Mouse (Mus musculus) kidney, postnatal 36 days (tissue): ENCODE measurements at regions not wholly inside any gene's neighbourhood (a gene's known extent, or its start where the extent isn't known, plus 50 kb on each side); places are given as distances from the start of the nearest gene placed in this dataset.

ENCODE experiments used
- DNase-seq, 2 experiments: peaks; one replicate each; pipeline ENCODE4 v3.0.0; 2021 to 2022; ENCODE audit warnings: mixed read lengths in 2 of 2

- DNase-seq, result no peak
Measured at GRCm38 (mm10) chr17:65193341-65193740, 347.2 kb downstream of the Tmem232 start.

DNA sequence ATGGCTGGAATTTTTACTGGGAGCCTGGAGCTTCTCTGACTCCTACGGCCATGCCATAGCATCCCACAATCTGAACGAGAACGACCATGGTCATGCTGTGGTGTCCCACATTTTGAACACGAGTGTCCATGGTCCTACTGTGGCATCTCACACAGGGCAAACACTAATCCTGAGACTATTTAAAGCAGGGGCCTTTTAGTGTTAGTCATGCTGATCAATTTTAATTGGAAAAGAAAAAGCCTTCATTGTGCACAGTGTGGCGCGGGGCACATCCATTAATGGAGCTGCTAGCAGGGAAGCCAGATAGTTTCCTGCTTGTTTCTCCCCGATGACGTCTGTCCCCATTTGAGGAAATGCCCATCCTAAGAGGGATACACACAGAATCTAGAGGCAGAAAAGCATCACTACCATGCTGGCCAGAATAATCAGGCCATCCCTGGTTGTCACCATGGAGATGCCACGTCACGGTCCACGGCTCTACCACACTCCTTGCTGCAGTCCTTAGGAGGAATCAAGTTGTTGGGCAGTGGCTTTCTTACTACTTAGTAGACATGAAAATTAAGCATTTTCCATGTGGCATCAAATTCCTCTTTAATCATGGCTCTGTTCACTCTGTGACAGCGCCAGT is 348.0 kb downstream of the Tmem232 start:
- DNase-seq, result no peak

DNA sequence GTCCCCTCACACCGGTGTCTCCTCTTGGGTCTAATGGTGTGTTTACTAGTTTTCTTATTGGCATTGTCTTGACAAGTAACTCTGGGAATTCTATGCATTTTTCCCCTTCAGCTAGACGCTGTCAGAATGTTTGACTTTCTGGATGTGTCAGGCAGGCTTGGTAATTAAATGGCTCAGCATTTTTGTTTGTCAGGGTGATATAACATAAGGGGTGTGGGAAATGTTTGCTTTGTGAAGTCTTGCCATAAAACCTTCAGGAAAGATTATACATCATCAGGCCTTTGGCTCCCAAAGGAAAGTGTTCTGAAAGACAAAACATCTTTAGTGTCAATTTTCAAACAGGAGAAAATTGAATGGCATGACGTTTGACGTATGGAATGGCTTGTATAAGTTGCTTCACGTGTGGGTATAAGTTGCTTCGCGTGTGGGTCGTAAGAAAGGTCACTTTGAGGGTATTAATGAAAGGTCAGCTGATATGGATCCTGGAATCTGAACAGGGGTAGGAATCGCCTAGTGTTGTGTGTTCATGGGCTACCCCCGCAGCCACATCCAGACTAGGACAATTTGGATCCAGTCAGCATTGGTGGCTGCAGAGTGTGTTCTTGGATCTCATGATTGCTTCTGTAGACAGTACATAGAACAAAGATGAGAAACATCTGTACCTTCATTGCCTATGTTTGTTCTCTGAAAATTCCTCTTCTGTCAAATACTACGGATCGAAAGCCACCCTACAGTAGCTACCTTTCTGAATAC is 349.6 kb downstream of the Tmem232 start:
- DNase-seq, result no peak

- DNase-seq, result no peak
Measured at GRCm38 (mm10) chr17:65181164-65181563, 345.3 kb upstream of the 4930583I09Rik start.

GRCm38 (mm10) chr17:65175770-65176169 is 339.9 kb upstream of the 4930583I09Rik start:
- DNase-seq, result no peak

GRCm38 (mm10) chr17:65174114-65174513 is 338.2 kb upstream of the 4930583I09Rik start:
- no peak for DNase-seq

DNA sequence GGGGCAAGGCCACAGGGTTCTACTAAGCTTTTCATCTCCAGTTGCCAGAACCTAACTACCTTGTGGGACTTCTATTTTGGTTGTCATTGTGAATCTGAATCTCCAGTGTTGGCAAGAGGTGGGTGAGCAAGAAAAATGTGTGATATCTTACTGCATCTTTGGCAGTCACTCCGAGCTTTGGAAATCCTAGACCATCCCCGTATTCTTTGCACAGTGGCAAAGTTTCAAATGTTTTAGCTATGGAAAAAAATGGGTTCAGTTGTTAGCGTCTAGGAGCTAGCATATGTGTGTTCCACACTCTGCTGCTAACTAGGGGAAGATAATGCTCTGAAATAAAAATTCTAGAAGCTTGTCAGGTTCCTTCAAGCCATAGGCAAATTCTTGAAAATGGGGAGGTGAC is 337.4 kb upstream of the 4930583I09Rik start:
- no peak for DNase-seq

DNA sequence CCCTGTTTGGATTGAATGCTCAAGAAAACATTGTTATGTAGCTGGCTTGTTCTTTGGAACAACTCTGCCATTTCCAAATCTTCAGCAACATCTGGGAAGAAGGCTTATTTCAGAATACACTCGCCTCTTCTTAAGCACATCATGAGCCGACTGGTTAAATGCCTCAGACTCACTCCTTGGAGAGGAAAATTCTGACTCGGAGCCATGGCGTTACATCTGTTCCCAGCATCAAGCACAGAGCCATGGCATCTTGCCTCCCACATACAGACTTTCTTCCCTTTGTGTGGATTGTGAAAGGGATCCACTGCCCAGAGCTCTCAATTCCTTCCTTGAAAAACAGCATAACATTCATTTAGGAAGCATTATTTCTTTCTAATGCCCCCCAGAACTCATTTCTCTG is 334.8 kb upstream of the 4930583I09Rik start:
- DNase-seq, result no peak

GRCm38 (mm10) chr17:65169981-65170617 is 334.2 kb upstream of the 4930583I09Rik start:
- no peak for DNase-seq

DNA sequence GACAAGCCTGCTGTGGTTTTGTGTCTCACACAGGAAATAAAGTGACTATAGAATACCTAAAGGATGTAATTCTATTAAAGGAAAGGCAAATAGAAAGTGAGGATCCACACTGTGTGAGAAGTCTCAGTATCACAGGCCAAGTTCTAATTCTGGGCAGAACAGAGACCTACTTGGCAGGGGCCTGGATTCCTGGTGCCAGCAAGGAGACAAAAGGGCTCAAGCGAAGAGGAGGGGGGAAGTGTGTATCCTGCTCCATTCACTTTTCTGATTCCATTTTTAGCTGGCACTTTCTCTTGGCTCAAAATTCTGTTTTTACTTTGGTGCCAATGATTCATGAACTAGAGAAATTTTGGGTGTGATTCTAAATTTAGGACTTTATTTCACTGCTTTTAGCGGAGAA is 310.5 kb upstream of the 4930583I09Rik start:
- no peak for DNase-seq

DNA sequence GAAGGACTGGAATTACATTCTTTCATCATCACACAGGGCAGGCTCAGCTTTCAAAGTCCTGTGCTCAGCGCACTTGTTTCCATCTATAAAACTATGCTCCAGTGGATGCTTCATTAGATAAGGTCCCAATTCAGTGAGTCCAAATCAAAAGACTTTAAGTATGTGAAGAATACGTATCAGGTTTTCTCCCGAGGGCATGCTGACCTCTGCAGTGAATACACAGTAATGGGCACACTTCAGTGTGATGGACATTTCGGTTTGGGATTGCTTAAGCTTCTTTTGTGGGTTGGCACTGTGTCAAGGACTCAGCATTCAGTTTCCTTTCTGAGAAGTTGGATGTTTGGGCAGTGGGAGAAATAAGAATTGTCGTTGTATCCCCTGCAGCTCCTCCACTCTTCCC is 278.8 kb upstream of the 4930583I09Rik start:
- no peak for DNase-seq

DNA sequence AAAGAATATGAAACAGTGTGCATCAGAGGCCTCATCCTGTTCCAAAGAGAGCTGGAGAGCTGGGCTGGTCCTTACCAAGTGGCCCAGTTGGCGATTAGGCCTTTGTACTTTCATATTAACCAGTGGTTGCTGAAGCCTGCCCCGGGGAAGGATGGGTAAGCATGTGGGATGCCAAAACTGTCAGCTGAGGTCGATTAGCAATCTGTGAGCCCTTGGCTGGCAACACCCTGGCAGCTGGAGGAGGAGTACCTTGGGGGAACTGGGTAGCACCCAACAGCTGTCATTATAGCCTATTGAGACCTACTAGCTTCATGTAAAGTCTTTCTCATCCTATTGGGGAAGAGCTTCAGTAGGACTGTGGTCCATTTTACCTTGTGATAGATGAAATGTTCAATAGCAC is 277.2 kb upstream of the 4930583I09Rik start:
- no peak for DNase-seq

GRCm38 (mm10) chr17:65105622-65106021 is 269.8 kb upstream of the 4930583I09Rik start:
- DNase-seq, result no peak

DNA sequence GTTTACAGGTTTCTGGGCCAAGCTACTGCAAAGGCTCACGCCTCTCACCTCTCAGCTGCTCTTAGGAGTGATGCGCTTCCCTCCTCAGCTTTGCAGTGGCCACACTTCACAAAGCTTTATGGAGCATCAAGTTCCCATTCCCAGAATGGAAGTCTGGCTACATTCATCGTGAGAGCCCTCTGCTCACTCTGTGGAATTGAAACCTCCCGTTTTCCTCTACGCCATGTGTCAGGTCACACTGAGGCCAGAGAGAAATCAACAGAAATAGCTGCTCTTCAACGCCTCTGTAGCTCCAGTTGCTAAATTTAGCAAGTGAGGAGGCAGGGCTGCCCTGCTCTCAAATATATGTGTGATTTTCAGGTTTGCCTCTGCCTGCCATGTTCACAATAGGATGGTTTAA is 265.3 kb upstream of the 4930583I09Rik start:
- DNase-seq, result no peak

- no peak for DNase-seq
Measured at GRCm38 (mm10) chr17:65082249-65082648, 246.4 kb upstream of the 4930583I09Rik start.

DNA sequence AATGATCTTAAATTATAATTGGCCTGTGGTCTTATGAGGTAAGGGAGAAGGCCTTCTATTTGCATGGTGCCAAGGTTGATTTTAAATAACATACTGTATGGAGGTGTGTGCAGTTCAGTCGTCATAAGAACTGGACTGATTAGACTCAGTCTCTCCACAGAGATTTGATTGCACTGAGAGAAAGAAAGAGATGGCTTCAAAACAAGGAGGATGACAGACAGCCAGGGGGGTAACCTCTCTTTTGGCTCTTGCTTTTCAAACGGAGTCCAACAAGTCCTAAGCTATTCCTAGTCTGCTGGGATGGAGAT is 245.9 kb upstream of the 4930583I09Rik start:
- DNase-seq, result no peak

DNA sequence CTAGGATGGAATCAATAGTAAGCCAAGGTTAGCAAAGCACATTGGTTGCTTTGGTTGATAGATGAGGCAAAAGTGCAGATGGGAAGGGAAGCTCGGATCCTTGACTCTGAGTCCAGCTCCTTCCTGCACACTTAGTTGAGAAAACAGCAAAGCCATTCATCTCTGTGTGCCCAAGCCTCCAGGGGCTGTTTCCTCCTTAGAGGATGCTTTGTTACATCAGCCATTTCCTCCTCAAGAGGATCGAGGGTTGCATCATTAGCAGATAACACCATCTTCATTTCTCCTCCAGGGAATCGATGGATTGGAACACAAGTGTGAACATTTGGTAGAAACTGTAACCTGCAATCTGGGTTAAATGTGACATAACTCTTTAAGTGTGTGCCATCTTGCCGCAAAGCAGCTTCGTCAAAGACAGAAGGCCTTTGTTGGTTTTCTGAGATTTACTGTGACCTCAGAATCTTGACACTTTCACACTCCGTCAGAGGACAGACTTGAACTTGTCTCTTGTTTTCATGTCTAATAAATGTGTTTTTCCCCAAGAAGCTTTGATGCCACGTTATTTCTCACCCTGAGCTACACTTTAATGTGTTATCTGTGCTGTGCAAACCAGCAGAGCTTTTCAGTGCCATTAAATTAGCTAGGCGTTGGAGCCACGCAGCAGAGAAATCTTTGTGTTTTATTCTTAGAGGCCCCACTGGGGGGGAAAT is 245.4 kb upstream of the 4930583I09Rik start:
- no peak for DNase-seq

DNA sequence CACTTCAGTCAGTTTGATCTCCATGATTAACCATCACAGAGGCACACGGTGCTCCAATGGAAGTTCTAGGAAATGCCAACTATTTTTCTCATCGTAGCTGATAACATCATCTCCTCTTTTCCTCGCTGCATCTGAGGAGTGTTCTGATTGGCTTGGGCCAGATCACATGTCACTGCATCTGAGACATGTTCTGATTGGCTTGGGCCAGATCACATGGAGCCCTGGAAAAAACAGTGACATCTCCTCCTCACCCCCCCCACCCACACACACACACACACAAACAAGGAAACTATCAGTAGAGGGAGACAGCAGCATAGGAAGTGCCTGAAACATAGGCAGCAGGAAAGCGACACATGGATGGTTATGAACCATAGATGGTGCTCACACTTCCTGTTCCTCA is 239.0 kb upstream of the 4930583I09Rik start:
- no peak for DNase-seq

- DNase-seq, result peak in 1 of 2 experiments; percentile 43
Measured at GRCm38 (mm10) chr17:65071114-65071513, 235.2 kb upstream of the 4930583I09Rik start.

DNA sequence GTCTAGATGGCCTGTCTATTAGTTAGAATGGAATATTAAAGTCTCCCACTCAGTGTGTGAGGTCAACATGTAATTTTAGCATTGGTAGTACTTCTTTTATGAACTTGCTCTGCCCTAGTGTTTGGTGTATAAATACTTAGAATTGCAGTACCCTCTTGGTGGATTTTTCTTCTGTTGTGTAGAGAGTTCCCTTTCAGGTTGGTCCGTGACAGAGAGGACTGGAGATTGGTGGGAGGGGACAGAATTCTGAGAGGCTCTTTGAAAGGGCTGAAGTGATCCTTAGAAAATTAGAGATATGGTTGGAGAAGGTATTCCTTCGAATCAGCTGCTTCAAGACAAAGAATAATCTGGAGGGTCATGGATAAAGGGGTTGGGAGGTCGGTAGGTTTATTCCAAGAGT is 230.3 kb upstream of the 4930583I09Rik start:
- no peak for DNase-seq

- no peak for DNase-seq
Measured at GRCm38 (mm10) chr17:65056059-65056458, 220.2 kb upstream of the 4930583I09Rik start.

DNA sequence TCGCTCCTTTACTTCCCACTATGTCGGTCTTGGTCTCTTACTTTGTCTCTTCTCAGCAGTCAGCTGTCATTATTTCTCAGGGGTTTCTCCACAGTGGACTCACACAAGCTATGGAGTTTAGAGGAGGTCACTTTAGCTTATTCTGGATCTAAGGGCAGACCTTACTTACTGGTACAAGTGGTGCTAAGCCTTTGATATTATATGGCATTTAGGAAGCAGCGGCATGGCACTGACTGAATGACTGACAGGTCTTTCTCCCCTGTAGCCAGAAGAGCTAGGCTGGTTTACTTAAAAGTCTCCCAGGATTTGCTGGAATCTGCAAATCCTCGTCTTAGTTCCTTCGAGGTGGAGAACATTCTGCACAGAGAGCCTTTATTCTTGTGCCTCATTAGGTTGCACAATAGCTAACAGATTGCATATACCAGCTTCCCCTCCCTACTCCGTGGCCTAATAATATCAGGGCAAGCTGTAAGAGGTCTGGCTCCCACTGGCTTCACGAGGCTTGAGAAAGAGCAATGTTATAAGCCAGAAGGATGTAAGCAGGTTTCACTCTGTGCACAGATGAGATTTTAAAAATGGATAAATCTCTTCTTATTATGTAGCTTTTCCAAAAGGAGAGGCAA is 214.1 kb upstream of the 4930583I09Rik start:
- DNase-seq, result no peak

DNA sequence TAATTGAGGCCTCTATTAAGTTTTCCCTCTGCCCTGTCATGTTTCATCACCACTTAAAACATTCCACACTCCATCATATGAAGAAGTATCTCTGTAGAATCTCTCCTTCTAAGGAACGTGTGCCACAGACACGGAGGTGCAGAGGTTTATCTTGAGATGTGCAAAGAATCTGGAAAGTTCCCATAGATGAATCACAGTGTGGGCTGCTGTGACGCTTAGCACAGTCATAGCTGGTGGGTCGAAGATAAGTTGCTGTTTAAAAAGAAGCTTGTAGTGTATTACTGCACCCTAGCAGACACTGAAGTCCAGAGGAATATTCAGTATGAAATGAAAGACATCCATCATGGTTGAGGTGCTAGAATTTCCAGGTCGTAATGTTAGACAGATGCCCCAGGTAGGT is 179.9 kb upstream of the 4930583I09Rik start:
- DNase-seq, result no peak
